Mouse (Mus musculus): ENCODE data around the gene Ncapg2. TPM values are rescaled to one million over a fixed set of nuclear protein-coding genes. Genes with fewer than 3 reads are reported as not detected.

The Ncapg2 gene
- polyA plus RNA-seq, 1 experiment from 2014 or later = 32.7 TPM

GRCm38 (mm10) chr12:116404012-116404679, 1.1 kb upstream of the Ncapg2 start:
- peak overlapping the region; percentile 62 for H3K4me2 ChIP-seq (replicated peaks)
- no peaks in the 10 kb centered on the region for H3K27me3 ChIP-seq (replicated peaks)
- no peak overlapping the region for H3K27ac ChIP-seq
- no peaks in the 10 kb centered on the region for H3K9me3 ChIP-seq
- H3K36me3 ChIP-seq = peaks cover 14% of the 10 kb centered on the region
- 0 out of 2 replicates have a peak, but pooled peaks cover 3% of the 10 kb centered on the region for H3K4me1 ChIP-seq (replicated peaks)
- peak overlapping the region; percentile 87; the same call in 1 of the 2 replicates for H3K4me3 ChIP-seq (replicated peaks)
- ATAC-seq = no peak
- H3K9ac ChIP-seq = peak overlapping the region; percentile 23
- WGBS = 97% methylated on average over 18 of the region's 18 CpGs

- Histone ChIP-seq H3K4me3 (replicated peaks) (peak overlapping the region; percentile 87), H3K36me3 (peaks cover 14% of the 10 kb centered on the region), H3K27ac (no peak overlapping the region), H3K27me3 (replicated peaks) (no peaks in the 10 kb centered on the region), H3K9ac (peak overlapping the region; percentile 82), H3K4me1 (replicated peaks) (0 out of 2 replicates have a peak, but pooled peaks cover 3% of the 10 kb centered on the region), H3K4me2 (replicated peaks) (peak overlapping the region; percentile 82), H3K9me3 (no peaks in the 10 kb centered on the region)
- 5% methylated on average over 8 of the region's 8 CpGs for WGBS
- ATAC-seq = no peak
Observed at GRCm38 (mm10) chr12:116405836-116406155, 594 bp downstream of the Ncapg2 start.

GRCm38 (mm10) chr12:116407883-116408282, 2.7 kb downstream of the Ncapg2 start:
- H3K4me2 ChIP-seq (replicated peaks) = no peak overlapping the region
- H3K4me3 ChIP-seq (replicated peaks) = no peak overlapping the region
- no peaks in the 10 kb centered on the region for H3K27me3 ChIP-seq (replicated peaks)
- no peaks in the 10 kb centered on the region for H3K9me3 ChIP-seq
- no peak for ATAC-seq
- 0 out of 2 replicates have a peak, but pooled peaks cover 3% of the 10 kb centered on the region for H3K4me1 ChIP-seq (replicated peaks)
- H3K9ac ChIP-seq = no peak overlapping the region
- H3K36me3 ChIP-seq = peaks cover 10% of the 10 kb centered on the region
- WGBS = 94% methylated on average over 5 of the region's 5 CpGs
- H3K27ac ChIP-seq = no peak overlapping the region

- H3K36me3 ChIP-seq = 0 out of 2 replicates have a peak, but pooled peaks cover 4% of the 10 kb centered on the region
- H3K4me2 ChIP-seq (replicated peaks) = no peak overlapping the region
- H3K4me1 ChIP-seq (replicated peaks) = no peaks in the 10 kb centered on the region
- no peak for ATAC-seq
- no peak overlapping the region for H3K9ac ChIP-seq
- H3K27ac ChIP-seq = no peak overlapping the region
- no peaks in the 10 kb centered on the region for H3K27me3 ChIP-seq (replicated peaks)
- no peaks in the 10 kb centered on the region for H3K9me3 ChIP-seq
- WGBS = 94% methylated on average over 4 of the region's 4 CpGs
- H3K4me3 ChIP-seq (replicated peaks) = no peak overlapping the region
Observed at GRCm38 (mm10) chr12:116414941-116415340, 9.7 kb downstream of the Ncapg2 start.

GRCm38 (mm10) chr12:116416514-116416913, 11.3 kb downstream of the Ncapg2 start:
- H3K9me3 ChIP-seq = no peaks in the 10 kb centered on the region
- 88% methylated on average over 1 of the region's 1 CpGs for WGBS
- ATAC-seq = no peak
- H3K4me1 ChIP-seq (replicated peaks) = no peaks in the 10 kb centered on the region
- no peaks in the 10 kb centered on the region for H3K27me3 ChIP-seq (replicated peaks)
- H3K27ac ChIP-seq = no peak overlapping the region
- H3K4me3 ChIP-seq (replicated peaks) = no peak overlapping the region
- no peak overlapping the region for H3K4me2 ChIP-seq (replicated peaks)
- 0 out of 2 replicates have a peak, but pooled peaks cover 4% of the 10 kb centered on the region for H3K36me3 ChIP-seq
- H3K9ac ChIP-seq = no peak overlapping the region

- WGBS = 89% methylated on average over 2 of the region's 2 CpGs
- H3K4me1 ChIP-seq (replicated peaks) = no peaks in the 10 kb centered on the region
- no peaks in the 10 kb centered on the region for H3K9me3 ChIP-seq
- peaks cover 9% of the 10 kb centered on the region; the same call in 1 of the 2 replicates for H3K36me3 ChIP-seq
- H3K27me3 ChIP-seq (replicated peaks) = no peaks in the 10 kb centered on the region
- H3K4me3 ChIP-seq (replicated peaks) = no peak overlapping the region
- no peak overlapping the region for H3K4me2 ChIP-seq (replicated peaks)
- H3K27ac ChIP-seq = no peak overlapping the region
- H3K9ac ChIP-seq = no peak overlapping the region
- no peak for ATAC-seq
Observed at GRCm38 (mm10) chr12:116421656-116422055, 16.5 kb downstream of the Ncapg2 start.

- Histone ChIP-seq H3K4me1 (replicated peaks) (no peaks in the 10 kb centered on the region), H3K36me3 (peaks cover 15% of the 10 kb centered on the region), H3K9ac (no peak overlapping the region), H3K9me3 (no peaks in the 10 kb centered on the region), H3K27ac (no peak overlapping the region), H3K4me3 (replicated peaks) (no peak overlapping the region), H3K4me2 (replicated peaks) (no peak overlapping the region), H3K27me3 (replicated peaks) (no peaks in the 10 kb centered on the region)
- no peak for ATAC-seq
- WGBS = 84% methylated on average over 2 of the region's 2 CpGs
Observed at GRCm38 (mm10) chr12:116425392-116425791, 20.2 kb downstream of the Ncapg2 start.

GRCm38 (mm10) chr12:116433742-116434141, 28.5 kb downstream of the Ncapg2 start:
- Histone ChIP-seq H3K9ac (no peak overlapping the region), H3K36me3 (peaks cover 13% of the 10 kb centered on the region), H3K4me3 (replicated peaks) (no peak overlapping the region), H3K4me1 (replicated peaks) (no peaks in the 10 kb centered on the region), H3K27me3 (replicated peaks) (no peaks in the 10 kb centered on the region), H3K9me3 (no peaks in the 10 kb centered on the region), H3K27ac (no peak overlapping the region), H3K4me2 (replicated peaks) (no peak overlapping the region)
- WGBS = 86% methylated on average over 2 of the region's 2 CpGs
- ATAC-seq = no peak

- H3K4me3 ChIP-seq (replicated peaks) = no peak overlapping the region
- H3K9ac ChIP-seq = no peak overlapping the region
- no peaks in the 10 kb centered on the region for H3K9me3 ChIP-seq
- H3K4me1 ChIP-seq (replicated peaks) = no peaks in the 10 kb centered on the region
- no peak for ATAC-seq
- H3K36me3 ChIP-seq = peaks cover 15% of the 10 kb centered on the region; the same call in 1 of the 2 replicates
- 85% methylated on average over 2 of the region's 2 CpGs for WGBS
- H3K4me2 ChIP-seq (replicated peaks) = no peak overlapping the region
- H3K27me3 ChIP-seq (replicated peaks) = no peaks in the 10 kb centered on the region
- no peak overlapping the region for H3K27ac ChIP-seq
Observed at GRCm38 (mm10) chr12:116435232-116435631, 30.0 kb downstream of the Ncapg2 start.

- 95% methylated on average over 3 of the region's 3 CpGs for WGBS
- H3K4me3 ChIP-seq (replicated peaks) = no peak overlapping the region
- H3K4me1 ChIP-seq (replicated peaks) = no peaks in the 10 kb centered on the region
- no peak for ATAC-seq
- H3K4me2 ChIP-seq (replicated peaks) = no peak overlapping the region
- H3K36me3 ChIP-seq = peaks cover 19% of the 10 kb centered on the region; the same call in 1 of the 2 replicates
- H3K27me3 ChIP-seq (replicated peaks) = no peaks in the 10 kb centered on the region
- no peak overlapping the region for H3K9ac ChIP-seq
- no peaks in the 10 kb centered on the region for H3K9me3 ChIP-seq
- H3K27ac ChIP-seq = no peak overlapping the region
Observed at GRCm38 (mm10) chr12:116436125-116436524, 30.9 kb downstream of the Ncapg2 start.

- Histone ChIP-seq H3K4me3 (replicated peaks) (no peak overlapping the region), H3K27ac (no peak overlapping the region), H3K36me3 (peaks cover 25% of the 10 kb centered on the region; the same call in 1 of the 2 replicates), H3K9me3 (no peaks in the 10 kb centered on the region), H3K27me3 (replicated peaks) (no peaks in the 10 kb centered on the region), H3K9ac (no peak overlapping the region), H3K4me2 (replicated peaks) (no peak overlapping the region), H3K4me1 (replicated peaks) (no peaks in the 10 kb centered on the region)
- no peak for ATAC-seq
- 87% methylated on average over 5 of the region's 5 CpGs for WGBS
Observed at GRCm38 (mm10) chr12:116438591-116438990, 33.4 kb downstream of the Ncapg2 start.

GRCm38 (mm10) chr12:116442184-116442583, 37.0 kb downstream of the Ncapg2 start:
- peaks cover 26% of the 10 kb centered on the region for H3K36me3 ChIP-seq
- no peaks in the 10 kb centered on the region for H3K9me3 ChIP-seq
- H3K4me3 ChIP-seq (replicated peaks) = no peak overlapping the region
- no peak overlapping the region for H3K4me2 ChIP-seq (replicated peaks)
- ATAC-seq = no peak
- WGBS = 63% methylated on average over 3 of the region's 3 CpGs
- no peak overlapping the region for H3K27ac ChIP-seq
- H3K4me1 ChIP-seq (replicated peaks) = no peaks in the 10 kb centered on the region
- H3K27me3 ChIP-seq (replicated peaks) = no peaks in the 10 kb centered on the region
- H3K9ac ChIP-seq = no peak overlapping the region

GRCm38 (mm10) chr12:116449536-116449935, 44.3 kb downstream of the Ncapg2 start:
- 92% methylated on average over 2 of the region's 2 CpGs for WGBS
- Histone ChIP-seq H3K27ac (no peak overlapping the region), H3K4me1 (replicated peaks) (no peaks in the 10 kb centered on the region), H3K9me3 (no peaks in the 10 kb centered on the region), H3K4me3 (replicated peaks) (no peak overlapping the region), H3K36me3 (peaks cover 19% of the 10 kb centered on the region; the same call in 1 of the 2 replicates), H3K4me2 (replicated peaks) (no peak overlapping the region), H3K27me3 (replicated peaks) (no peaks in the 10 kb centered on the region), H3K9ac (no peak overlapping the region)
- peak; percentile 85 for ATAC-seq
